Mouse (Mus musculus) heart, adult 2 months (tissue): ENCODE measurements around the gene Pfn4.

Experiments used
- CTCF ChIP-seq: fragments of 200-600 bp; IDR thresholded peaks from 2 replicates; pipeline ENCODE4 v1.8.1; 2022; ENCODE audit warnings: antibody characterized with exemption, mild to moderate bottlenecking, moderate library complexity
- EP300 ChIP-seq: fragments of 200-500 bp; IDR thresholded peaks from 2 replicates; pipeline ENCODE4 v1.6.1; 2011; ENCODE audit warnings: low read depth, low read length, control low read depth; ENCODE audit not compliant: insufficient read depth
- POLR2A ChIP-seq: fragments of 200-500 bp; IDR thresholded peaks from 2 replicates; pipeline ENCODE4 v1.6.1; 2011; ENCODE audit warnings: mild to moderate bottlenecking, low read depth, low read length, control low read depth; ENCODE audit not compliant: insufficient read depth

- TF ChIP-seq EP300 (no peak), POLR2A (no peak), CTCF (no peak)
Measured at GRCm38 (mm10) chr12:4781270-4781669, 12.4 kb downstream of the Pfn4 start.
